Mouse (Mus musculus) bone marrow, adult 2 months (tissue): ENCODE data around the gene Tmem127. TPM values are rescaled to one million over a fixed set of nuclear protein-coding genes. Genes with fewer than 3 reads are reported as not detected.
"Not testable (repeated sequence)": the region's sequence is repeated elsewhere in the genome, so short reads cannot be mapped to it uniquely, and the experiment has no call there.

Experiments
- H3K27ac ChIP-seq: fragments of 200-500 bp; 2 replicates; pipeline ENCODE4 v1.5.1; 2012; ENCODE audit warnings: low read depth, mild to moderate bottlenecking, control low read depth, inconsistent platforms, low read length; ENCODE audit not compliant: control insufficient read depth, poor library complexity, insufficient read depth
- H3K4me1 ChIP-seq: fragments of 200-500 bp; 2 replicates; pipeline ENCODE4 v1.6.1; 2011; ENCODE audit warnings: low read length; ENCODE audit not compliant: control insufficient read depth, insufficient read depth
- H3K4me3 ChIP-seq: fragments of 200-500 bp; replicated peaks from 2 replicates; pipeline ENCODE3; 2011; ENCODE audit warnings: mild to moderate bottlenecking, low read depth, low read length, control low read depth; ENCODE audit not compliant: control insufficient read depth
- CTCF ChIP-seq: fragments of 200-500 bp; IDR thresholded peaks from 2 replicates; pipeline ENCODE4 v1.5.1; 2011; ENCODE audit warnings: low read length, control low read depth; ENCODE audit not compliant: control insufficient read depth, insufficient read depth
- POLR2A ChIP-seq: fragments of 200-500 bp; IDR thresholded peaks from 2 replicates; pipeline ENCODE4 v1.6.1; 2011; ENCODE audit warnings: low read depth, mild to moderate bottlenecking, control low read depth, low read length, borderline replicate concordance; ENCODE audit not compliant: control insufficient read depth
- WGBS: fragments of 180-500 bp; shearing (Covaris S2); methylation state at CpG from one replicate; pipeline ENCODE4 v1.1.7; 2018; 5-methylcytosine and 5-hydroxymethylcytosine counted together
- polyA plus RNA-seq: library from polyadenylated mRNA; stranded (reverse); fragments of >200 nt; gene quantifications from 2 replicates; pipeline ENCODE4 v1.2.4, GENCODE M21; 2011; ENCODE audit warnings: low replicate concordance; ENCODE audit not compliant: missing spikeins, insufficient read depth, insufficient read length

The Tmem127 gene
- polyA plus RNA-seq, 1 experiment = 27.7 TPM

DNA sequence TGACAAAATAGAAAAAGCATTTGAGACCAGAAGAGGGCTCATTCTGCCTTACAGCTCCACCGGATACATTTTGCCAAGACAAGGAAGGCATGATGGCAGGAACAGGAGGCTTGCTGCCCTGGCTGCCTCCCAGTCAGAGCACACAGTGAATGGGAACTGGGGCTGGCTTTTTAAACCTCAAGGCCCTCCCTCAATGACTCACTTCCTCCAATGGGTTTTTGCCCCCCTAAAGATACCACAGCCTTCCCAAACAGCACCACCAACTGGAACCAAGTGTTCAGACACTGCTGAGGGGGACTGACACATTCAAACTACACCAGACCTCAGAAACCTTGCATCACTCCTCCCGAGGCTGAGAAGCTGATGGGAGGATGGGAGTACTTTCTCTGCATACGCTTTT lies 53.0 kb downstream of the Tmem127 start:
- 61% methylated on average over 3 of the region's 3 CpGs for whole genome bisulfite sequencing
- peak overlapping the region; percentile 39; the same call in 1 of the 2 replicates for H3K27ac ChIP-seq
- H3K4me3 ChIP-seq = no peak overlapping the region
- H3K4me1 ChIP-seq = peaks cover 7% of the 10 kb centered on the region; the same call in 1 of the 2 replicates
- TF ChIP-seq POLR2A = no peak
- TF ChIP-seq CTCF = no peak

DNA sequence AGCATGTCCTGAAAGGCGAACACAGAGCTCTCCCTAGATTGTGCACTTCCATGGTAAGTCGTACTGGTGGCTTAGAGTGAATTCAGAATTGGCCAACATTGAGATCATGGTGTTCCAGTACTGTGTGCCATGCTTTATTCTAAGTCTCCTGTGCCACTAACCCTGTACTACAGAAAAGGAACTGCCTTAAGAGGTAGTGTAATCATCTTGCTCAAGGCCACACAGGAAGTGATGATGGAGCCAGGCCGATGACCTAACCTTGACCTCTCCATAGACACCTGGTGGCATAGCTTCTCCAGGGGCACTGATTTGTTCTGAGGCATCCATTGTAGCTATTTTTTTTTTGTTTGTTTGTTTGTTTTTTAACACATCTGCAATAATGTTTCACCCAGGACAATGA lies 54.2 kb downstream of the Tmem127 start:
- TF ChIP-seq POLR2A (no peak), CTCF (no peak)
- Histone ChIP-seq H3K27ac (no peak overlapping the region; the same call in 1 of the 2 replicates), H3K4me3 (no peak overlapping the region), H3K4me1 (peaks cover 7% of the 10 kb centered on the region; the same call in 1 of the 2 replicates)
- WGBS = 65% methylated on average over 3 of the region's 3 CpGs

DNA sequence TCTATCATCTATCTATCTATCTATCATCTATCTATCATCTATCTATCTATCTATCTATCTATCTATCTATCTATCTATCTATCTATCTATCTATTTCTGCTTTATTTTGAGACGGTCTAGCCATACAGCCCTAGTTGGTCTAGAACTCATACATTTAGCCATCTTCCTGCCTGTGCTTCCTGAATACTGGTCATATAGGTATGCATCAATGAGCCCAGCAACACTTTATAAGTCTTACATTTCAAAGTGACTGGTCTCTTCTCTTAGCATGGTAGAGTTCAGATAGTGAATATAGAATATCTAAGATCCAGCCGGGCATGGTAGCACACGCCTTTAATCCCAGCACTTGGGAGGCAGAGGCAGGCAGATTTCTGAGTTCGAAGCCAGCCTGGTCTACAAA lies 56.5 kb downstream of the Tmem127 start:
- WGBS = 81% methylated on average over 4 of the region's 4 CpGs
- not testable (repeated sequence) for H3K4me1 ChIP-seq, H3K4me3 ChIP-seq, H3K27ac ChIP-seq

DNA sequence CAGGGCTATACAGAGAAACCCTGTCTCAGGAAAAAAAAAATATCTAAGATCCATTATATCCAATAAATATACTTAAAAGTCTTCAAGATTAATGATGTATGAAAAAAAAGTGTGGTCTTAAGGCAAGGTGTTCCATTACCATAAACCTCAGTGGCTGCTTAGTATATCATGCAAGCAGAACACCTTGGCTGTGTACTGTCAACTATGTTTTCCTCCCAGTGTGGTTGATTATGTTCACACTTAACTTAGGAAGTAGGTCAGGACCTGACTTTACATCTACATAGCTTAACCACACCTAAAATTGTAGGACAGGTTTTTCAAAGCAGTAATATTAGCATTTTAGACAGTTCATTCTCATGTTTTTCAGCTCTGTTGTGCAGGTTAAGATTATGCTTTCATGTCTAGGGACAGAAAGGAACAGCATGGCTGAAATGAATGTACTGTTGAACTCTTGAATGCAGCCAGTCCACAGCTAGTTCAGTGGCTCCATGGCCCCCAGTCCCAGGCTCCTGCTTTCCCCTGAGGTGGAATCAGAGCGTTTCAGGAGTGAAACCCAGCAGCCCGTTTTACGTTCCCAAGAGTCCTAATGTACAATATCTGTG lies 57.0 kb downstream of the Tmem127 start:
- peaks cover 3% of the 10 kb centered on the region; the same call in 1 of the 2 replicates for H3K4me1 ChIP-seq
- 91% methylated on average over 3 of the region's 3 CpGs for WGBS
- H3K4me3 ChIP-seq = no peak overlapping the region
- H3K27ac ChIP-seq = no peak overlapping the region
- TF ChIP-seq CTCF (no peak), POLR2A (no peak)

DNA sequence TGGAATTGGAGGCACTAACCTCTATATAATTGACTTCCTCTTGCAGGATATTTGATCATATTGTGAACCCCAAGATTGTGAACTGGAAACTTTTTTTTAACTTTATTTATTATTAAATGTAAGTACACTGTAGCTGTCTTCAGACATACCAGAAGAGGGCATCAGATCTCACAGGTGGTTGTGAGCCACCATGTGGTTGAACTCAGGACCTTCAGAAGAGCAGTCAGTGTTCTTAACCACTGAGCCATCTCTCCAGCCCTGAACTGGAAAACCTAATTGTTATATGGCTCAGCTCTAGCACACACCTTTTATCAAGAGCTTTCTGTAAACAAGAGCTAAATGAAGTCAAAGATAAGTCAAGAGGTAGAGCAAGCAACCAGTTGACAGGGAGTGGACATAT lies 58.4 kb downstream of the Tmem127 start:
- no peak overlapping the region for H3K4me3 ChIP-seq
- H3K27ac ChIP-seq = no peak overlapping the region
- H3K4me1 ChIP-seq = peaks cover 3% of the 10 kb centered on the region
- no peak for TF ChIP-seq POLR2A
- TF ChIP-seq CTCF = peak; percentile 13; the same call in 1 of the 2 replicates

DNA sequence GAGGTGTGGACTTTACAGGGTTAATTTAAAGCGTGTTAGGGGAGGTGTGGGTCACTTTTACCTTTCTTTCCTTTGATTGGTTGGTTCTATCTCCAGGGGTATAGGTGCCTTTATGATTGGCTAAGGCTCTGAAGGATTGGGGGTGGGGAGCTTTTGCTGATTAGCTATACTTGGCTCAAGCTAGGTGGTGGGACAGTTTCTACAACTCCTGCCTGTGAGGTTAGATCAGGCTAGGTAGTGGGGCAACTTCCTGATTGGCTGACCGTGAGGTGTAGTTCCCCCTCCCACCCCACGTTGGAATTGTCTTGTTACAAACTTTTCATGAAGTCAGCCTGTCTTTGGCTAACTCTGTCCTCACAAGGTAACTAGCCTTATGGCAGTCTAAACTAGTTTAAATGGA lies 59.5 kb downstream of the Tmem127 start:
- no peak overlapping the region for H3K4me3 ChIP-seq
- 28% methylated on average over 3 of the region's 3 CpGs for WGBS

DNA sequence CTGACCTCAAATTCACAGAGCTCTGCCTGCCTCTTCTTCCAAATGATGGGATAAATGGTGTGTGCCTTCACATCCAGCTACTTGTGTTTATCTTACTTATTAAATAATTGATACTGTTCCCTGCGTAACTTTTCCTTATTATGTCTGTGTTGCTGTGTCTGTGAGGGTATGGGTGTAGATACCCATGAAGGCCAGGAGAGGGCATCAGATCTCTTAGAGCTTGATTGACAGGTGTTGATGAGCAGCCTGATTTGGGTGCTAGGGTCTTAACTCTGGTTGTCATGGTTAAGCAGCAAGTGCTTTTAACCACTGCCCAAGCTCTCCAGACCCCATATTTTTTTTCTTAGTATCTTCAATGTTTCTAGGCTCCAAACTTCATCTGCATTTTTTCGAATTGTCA lies 61.0 kb downstream of the Tmem127 start:
- peaks cover 1% of the 10 kb centered on the region for H3K4me1 ChIP-seq
- 88% methylated on average over 2 of the region's 2 CpGs for WGBS
- no peak overlapping the region for H3K27ac ChIP-seq
- no peak overlapping the region for H3K4me3 ChIP-seq
- TF ChIP-seq POLR2A (no peak), CTCF (peak; percentile 21; the same call in 1 of the 2 replicates)

More for the DNA sequence above, 59.5 kb downstream of the Tmem127 start:
- H3K4me1 ChIP-seq = peaks cover 1% of the 10 kb centered on the region
- TF ChIP-seq CTCF (no peak), POLR2A (no peak)
- H3K27ac ChIP-seq = no peak overlapping the region

DNA sequence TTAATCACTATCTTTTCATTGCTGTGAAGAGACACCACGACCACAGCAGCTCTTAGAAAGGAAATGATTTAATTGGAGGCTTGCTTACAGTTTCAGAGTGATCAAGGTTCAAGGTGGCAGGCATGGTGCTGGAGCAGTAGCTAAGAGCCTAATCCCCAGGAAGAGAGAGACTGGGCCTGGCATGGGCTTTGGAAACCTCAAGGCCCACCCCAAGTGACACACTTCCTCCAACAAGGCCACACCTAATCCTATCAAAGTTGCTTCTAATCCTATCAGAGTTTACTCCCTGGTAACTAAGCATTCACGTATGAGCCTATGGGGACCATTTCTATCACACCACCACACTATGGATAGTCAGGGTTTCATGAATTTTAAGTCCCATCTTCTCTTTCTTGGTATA lies 62.5 kb downstream of the Tmem127 start:
- TF ChIP-seq POLR2A = no peak
- no peak for TF ChIP-seq CTCF
- Histone ChIP-seq H3K4me3 (no peak overlapping the region), H3K4me1 (peaks cover 3% of the 10 kb centered on the region), H3K27ac (no peak overlapping the region)
- WGBS = 21% methylated on average over 2 of the region's 2 CpGs

DNA sequence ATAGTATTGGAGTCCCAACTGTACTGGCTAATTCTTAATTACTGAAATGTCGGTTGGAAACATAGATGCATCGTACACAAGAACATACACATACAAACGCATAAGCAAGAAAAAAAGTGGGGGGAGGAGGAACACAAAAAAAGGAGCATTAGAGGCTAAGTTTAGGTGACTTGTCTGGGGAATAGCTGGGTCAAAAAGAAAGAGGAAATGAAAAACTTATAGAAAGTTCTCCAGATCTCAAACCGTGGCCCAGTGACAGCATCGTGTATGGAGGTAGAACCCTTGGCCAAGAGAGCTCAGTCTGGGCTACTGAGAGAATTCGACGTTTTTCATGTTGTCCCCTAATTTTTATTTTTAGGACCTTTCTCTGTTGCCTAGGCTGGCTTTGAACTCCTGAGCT lies 63.0 kb downstream of the Tmem127 start:
- H3K4me3 ChIP-seq = no peak overlapping the region
- peaks cover 3% of the 10 kb centered on the region for H3K4me1 ChIP-seq
- no peak overlapping the region for H3K27ac ChIP-seq
- 47% methylated on average over 7 of the region's 7 CpGs for WGBS
- TF ChIP-seq CTCF (no peak), POLR2A (no peak)

Other genes starting within 250 kb of the Tmem127 start
- 1.3 and 8.3 TPM in 2 replicates for gene Ap4e1, start 239.2 kb upstream of the Tmem127 start, polyA plus RNA-seq
- 36.1 and 44.3 TPM in 2 replicates for gene Blvra, start 177.2 kb upstream of the Tmem127 start, polyA plus RNA-seq
- 36.2 and 41.6 TPM in 2 replicates for gene Ncaph, start 114.0 kb upstream of the Tmem127 start, polyA plus RNA-seq
- 5.4 and 7.6 TPM in 2 replicates for gene Itpripl1, start 104.5 kb upstream of the Tmem127 start, polyA plus RNA-seq
- gene 1810024B03Rik, start 39.6 kb upstream of the Tmem127 start, polyA plus RNA-seq = 0.54 and 2.3 TPM in 2 replicates
- gene Snrnp200, start 39.5 kb upstream of the Tmem127 start, polyA plus RNA-seq = 14.3 and 29.0 TPM in 2 replicates
- 24.9 and 26.9 TPM in 2 replicates for gene Ciao1, start 92 bp upstream of the Tmem127 start, polyA plus RNA-seq
- gene Stard7, start 22.3 kb downstream of the Tmem127 start, polyA plus RNA-seq = 23.7 and 25.4 TPM in 2 replicates
- gene Dusp2, start 88.3 kb downstream of the Tmem127 start, polyA plus RNA-seq = 15.1 and 23.2 TPM in 2 replicates
- not detected in 2 replicates for gene Astl, start 90.7 kb downstream of the Tmem127 start, polyA plus RNA-seq
- 0.74 TPM in 1 of 2 replicates, not detected in the other for gene Adra2b, start 115.3 kb downstream of the Tmem127 start, polyA plus RNA-seq
- not detected in 2 replicates for gene Gpat2, start 177.3 kb downstream of the Tmem127 start, polyA plus RNA-seq
- gene Fahd2a, start 196.7 kb downstream of the Tmem127 start, polyA plus RNA-seq = 9.5 and 14.6 TPM in 2 replicates